Mouse (Mus musculus) midbrain, embryonic 16.5 days (tissue): ENCODE measurements around the gene Gm10718. TPM values are rescaled to one million over a fixed set of nuclear protein-coding genes. Genes with fewer than 3 reads are reported as not detected.
A peak's percentile ranks its signal among the peaks of the same experiment; 100 is the strongest.
"Not testable (repeated sequence)": the region's sequence is repeated elsewhere in the genome, so short reads cannot be mapped to it uniquely, and the experiment has no call there.

Experiments used
- ATAC-seq: fragments of 200-750 bp; cut with Nextera tagmentation; 2 replicates; pipeline ENCODE4 v1.8.0; 2017; ENCODE audit warnings: moderate TSS enrichment
- H3K27ac ChIP-seq: fragments of 300-500 bp; sonication (generic); 2 replicates; pipeline ENCODE4 v1.5.1; 2014; ENCODE audit warnings: mild to moderate bottlenecking, low read length, mixed read lengths
- H3K27me3 ChIP-seq: fragments of 300-500 bp; sonication (generic); 2 replicates; pipeline ENCODE4 v1.6.1; 2014; ENCODE audit warnings: low read depth, low read length, mixed read lengths; ENCODE audit not compliant: control insufficient read depth, insufficient read depth
- H3K36me3 ChIP-seq: fragments of 300-500 bp; sonication (generic); 2 replicates; pipeline ENCODE4 v1.6.1; 2014; ENCODE audit warnings: mild to moderate bottlenecking, low read length, moderate library complexity, mixed read lengths; ENCODE audit not compliant: control insufficient read depth, insufficient read depth
- H3K4me1 ChIP-seq: fragments of 300-500 bp; sonication (generic); 2 replicates; pipeline ENCODE4 v1.6.1; 2014; ENCODE audit warnings: mild to moderate bottlenecking, low read length, mixed read lengths; ENCODE audit not compliant: control insufficient read depth, insufficient read depth
- H3K4me2 ChIP-seq: fragments of 300-500 bp; sonication (generic); 2 replicates; pipeline ENCODE4 v1.6.1; 2014; ENCODE audit warnings: mild to moderate bottlenecking, low read length, mixed read lengths
- H3K4me3 ChIP-seq: fragments of 300-500 bp; sonication (generic); 2 replicates; pipeline ENCODE4 v1.5.1; 2014; ENCODE audit warnings: low read depth, mild to moderate bottlenecking, low read length, moderate library complexity, mixed read lengths
- H3K9ac ChIP-seq: fragments of 300-500 bp; sonication (generic); 2 replicates; pipeline ENCODE4 v1.6.1; 2014; ENCODE audit warnings: low read depth, low read length, mixed read lengths
- H3K9me3 ChIP-seq: fragments of 300-500 bp; sonication (generic); replicated peaks from 2 replicates; pipeline ENCODE4 v1.6.1; 2014; ENCODE audit warnings: mild to moderate bottlenecking, low read length, mixed read lengths; ENCODE audit not compliant: control insufficient read depth, poor library complexity, severe bottlenecking
- WGBS: fragments of 180-500 bp; shearing (Covaris S2); extraction: QIAGEN DNeasy Blood & Tissue Kit; methylation state at CpG from one replicate; pipeline ENCODE4 v1.1.7; 2014; 5-methylcytosine and 5-hydroxymethylcytosine counted together
- polyA plus RNA-seq: library from polyadenylated mRNA; unstranded; fragments of >200 nt; fragmentation: Nextera tagmentation; extraction: Ambion mirVana; gene quantifications from 2 replicates; pipeline ENCODE4 v1.2.1, GENCODE M21; 2015

The Gm10718 gene
- polyA plus RNA-seq: not detected in 2 replicates

DNA sequence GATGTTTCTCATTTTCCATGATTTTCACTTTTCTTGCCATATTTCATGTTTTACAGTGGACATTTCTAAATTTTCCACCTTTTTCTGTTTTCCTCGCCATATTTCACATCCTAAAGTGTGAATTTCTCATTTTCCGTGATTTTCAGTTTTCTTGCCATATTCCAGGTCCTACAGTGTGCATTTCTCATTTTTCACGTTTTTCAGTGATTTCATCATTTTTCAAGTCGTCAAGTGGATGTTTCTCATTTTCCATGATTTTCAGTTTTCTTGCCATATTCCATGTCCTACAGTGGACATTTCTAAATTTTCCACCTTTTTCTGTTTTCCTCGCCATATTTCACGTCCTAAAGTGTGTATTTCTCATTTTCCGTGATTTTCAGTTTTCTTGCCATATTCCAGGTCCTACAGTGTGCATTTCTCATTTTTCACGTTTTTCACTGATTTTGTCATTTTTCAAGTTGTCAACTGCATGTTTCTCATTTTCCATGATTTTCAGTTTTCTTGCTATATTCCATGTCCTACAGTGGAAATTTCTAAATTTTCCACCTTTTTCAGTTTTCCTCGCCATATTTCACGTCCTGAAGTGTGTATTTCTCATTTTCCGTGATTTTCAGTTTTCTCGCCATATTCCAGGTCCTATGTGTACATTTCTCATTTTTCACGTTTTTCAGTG is at the start of gene Gm10718:
Gene Gm10718 (plus strand): TSS at position 236 of the 673 bp plus-strand sequence.
- H3K9me3 ChIP-seq, H3K9ac ChIP-seq, H3K4me2 ChIP-seq, ATAC-seq, H3K27me3 ChIP-seq, H3K27ac ChIP-seq, H3K4me1 ChIP-seq, H3K4me3 ChIP-seq, H3K36me3 ChIP-seq: not testable (repeated sequence)
- 75% methylated on average over 9 of the region's 13 CpGs for WGBS

DNA sequence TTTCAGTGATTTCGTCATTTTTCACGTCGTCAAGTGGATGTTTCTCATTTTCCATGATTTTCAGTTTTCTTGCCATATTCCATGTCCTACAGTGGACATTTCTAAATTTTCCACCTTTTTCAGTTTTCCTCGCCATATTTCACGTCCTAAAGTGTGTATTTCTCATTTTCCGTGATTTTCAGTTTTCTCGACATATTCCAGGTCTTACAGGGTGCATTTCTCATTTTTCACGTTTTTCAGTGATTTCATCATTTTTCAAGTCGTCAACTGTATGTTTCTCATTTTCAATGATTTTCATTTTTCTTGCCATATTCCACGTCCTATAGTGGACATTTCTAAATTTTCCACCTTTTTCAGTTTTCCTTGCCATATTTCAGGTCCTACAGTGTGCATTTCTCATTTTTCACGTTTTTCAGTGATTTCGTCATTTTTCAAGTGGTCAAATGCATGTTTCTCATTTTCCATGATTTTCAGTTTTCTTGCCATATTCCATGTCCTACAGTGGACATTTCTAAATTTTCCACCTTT is 22.8 kb upstream of the Gm10718 start, which contains the start of gene Gm10722:
Gene Gm10722 (plus strand): TSS at position 478 of the 528 bp plus-strand sequence.
- H3K27ac ChIP-seq, H3K36me3 ChIP-seq, H3K4me2 ChIP-seq, ATAC-seq, H3K9ac ChIP-seq, H3K4me3 ChIP-seq, H3K27me3 ChIP-seq, H3K4me1 ChIP-seq, H3K9me3 ChIP-seq: not testable (repeated sequence)
- 74% methylated on average over 12 of the region's 12 CpGs for WGBS

DNA sequence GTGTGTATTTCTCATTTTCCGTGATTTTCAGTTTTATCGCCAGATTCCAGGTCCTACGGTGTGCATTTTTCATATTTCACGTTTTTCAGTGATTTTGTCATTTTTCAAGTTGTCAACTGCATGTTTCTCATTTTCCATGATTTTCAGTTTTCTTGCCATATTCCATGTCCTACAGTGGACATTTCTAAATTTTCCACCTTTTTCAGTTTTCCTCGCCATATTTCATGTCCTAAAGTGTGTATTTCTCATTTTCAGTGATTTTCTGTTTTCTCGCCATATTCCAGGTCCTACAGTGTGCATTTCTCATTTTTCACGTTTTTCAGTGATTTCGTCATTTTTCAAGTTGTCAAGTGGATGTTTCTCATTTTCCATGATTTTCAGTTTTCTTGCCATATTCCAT is 22.3 kb upstream of the Gm10718 start:
- H3K4me3 ChIP-seq, ATAC-seq: not testable (repeated sequence)
- 65% methylated on average over 8 of the region's 8 CpGs for WGBS

DNA sequence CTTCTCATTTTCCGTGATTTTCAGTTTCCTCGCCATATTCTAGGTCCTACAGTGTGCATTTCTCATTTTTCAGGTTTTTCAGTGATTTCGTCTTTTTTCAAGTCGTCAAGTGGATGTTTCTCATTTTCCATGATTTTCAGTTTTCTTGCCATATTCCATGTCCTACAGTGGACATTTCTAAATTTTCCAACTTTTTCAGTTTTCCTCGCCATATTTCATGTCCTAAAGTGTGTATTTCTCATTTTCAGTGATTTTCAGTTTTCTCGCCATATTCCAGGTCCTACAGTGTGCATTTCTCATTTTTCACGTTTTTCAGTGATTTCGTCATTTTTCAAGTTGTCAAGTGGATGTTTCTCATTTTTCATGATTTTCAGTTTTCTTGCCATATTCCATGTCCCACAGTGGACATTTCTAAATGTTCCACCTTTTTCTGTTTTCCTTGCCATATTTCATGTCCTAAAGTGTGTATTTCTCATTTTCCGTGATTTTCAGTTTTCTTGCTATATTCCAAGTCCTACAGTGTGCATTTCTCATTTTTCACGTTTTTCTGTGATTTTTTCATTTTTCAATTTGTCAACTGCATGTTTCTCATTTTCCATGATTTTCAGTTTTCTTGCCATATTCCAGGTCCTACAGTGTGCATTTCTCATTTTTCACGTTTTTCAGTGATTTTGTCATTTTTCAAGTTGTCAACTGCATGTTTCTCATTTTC is 21.2 kb upstream of the Gm10718 start:
- H3K4me1 ChIP-seq, H3K4me2 ChIP-seq, H3K36me3 ChIP-seq, H3K27ac ChIP-seq, H3K9me3 ChIP-seq, H3K9ac ChIP-seq, H3K4me3 ChIP-seq, H3K27me3 ChIP-seq: not testable (repeated sequence)
- peak; percentile 91 for ATAC-seq
- WGBS: 64% methylated on average over 8 of the region's 11 CpGs

More for the DNA sequence above, 22.3 kb upstream of the Gm10718 start:
- H3K27ac ChIP-seq, H3K9ac ChIP-seq, H3K36me3 ChIP-seq, H3K4me1 ChIP-seq, H3K9me3 ChIP-seq, H3K27me3 ChIP-seq, H3K4me2 ChIP-seq: not testable (repeated sequence)

DNA sequence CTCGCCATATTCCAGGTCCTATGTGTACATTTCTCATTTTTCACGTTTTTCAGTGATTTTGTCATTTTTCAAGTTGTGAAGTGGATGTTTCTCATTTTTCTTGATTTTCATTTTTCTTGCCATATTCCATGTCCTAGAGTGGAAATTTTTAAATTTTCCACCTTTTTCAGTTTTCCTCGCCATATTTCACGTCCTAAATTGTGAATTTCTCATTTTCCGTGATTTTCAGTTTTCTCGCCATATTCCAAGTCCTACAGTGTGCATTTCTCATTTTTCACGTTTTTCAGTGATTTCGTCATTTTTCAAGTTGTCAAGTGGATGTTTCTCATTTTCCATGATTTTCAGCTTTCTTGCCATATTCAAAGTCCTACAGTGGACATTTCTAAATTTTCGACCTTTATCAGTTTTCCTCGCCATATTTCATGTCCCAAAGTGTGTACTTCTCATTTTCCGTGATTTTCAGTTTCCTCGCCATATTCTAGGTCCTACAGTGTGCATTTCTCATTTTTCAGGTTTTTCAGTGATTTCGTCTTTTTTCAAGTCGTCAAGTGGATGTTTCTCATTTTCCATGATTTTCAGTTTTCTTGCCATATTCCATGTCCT is 20.5 kb upstream of the Gm10718 start, which contains the start of gene Gm11168:
Gene Gm11168 (plus strand): TSS at position 553 of the 603 bp plus-strand sequence.
- not testable (repeated sequence) for H3K9ac ChIP-seq, ATAC-seq, H3K4me3 ChIP-seq, H3K4me2 ChIP-seq, H3K9me3 ChIP-seq, H3K27me3 ChIP-seq, H3K4me1 ChIP-seq, H3K27ac ChIP-seq, H3K36me3 ChIP-seq
- 69% methylated on average over 6 of the region's 14 CpGs for WGBS

DNA sequence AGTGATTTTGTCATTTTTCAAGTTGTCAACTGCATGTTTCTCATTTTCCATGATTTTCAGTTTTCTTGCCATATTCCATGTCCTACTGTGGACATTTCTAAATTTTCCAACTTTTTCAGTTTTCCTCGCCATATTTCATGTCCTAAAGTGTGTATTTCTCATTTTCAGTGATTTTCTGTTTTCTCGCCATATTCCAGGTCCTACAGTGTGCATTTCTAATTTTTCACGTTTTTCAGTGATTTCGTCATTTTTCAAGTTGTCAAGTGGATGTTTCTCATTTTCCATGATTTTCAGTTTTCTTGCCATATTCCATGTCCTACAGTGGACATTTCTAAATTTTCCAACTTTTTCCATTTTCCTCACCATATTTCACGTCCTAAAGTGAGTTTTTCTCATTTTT is 17.2 kb upstream of the Gm10718 start:
- 88% methylated on average over 1 of the region's 5 CpGs for WGBS
- not testable (repeated sequence) for H3K36me3 ChIP-seq

DNA sequence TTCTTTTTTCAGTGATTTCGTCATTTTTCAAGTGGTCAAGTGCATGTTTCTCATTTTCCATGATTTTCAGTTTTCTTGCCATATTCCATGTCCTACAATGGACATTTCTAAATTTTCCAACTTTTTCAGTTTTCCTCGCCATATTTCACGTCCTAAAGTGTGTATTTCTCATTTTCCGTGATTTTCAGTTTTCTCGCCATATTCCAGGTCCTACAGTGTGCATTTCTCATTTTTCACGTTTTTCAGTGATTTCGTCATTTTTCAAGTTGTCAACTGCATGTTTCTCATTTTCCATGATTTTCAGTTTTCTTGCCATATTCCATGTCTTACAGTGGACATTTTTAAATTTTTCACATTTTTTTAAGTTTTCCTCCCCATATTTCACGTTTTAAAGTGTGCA is 16.7 kb upstream of the Gm10718 start:
- WGBS: 74% methylated on average over 7 of the region's 8 CpGs
- not testable (repeated sequence) for H3K4me1 ChIP-seq

More for the DNA sequence above, 17.2 kb upstream of the Gm10718 start:
- not testable (repeated sequence) for H3K4me2 ChIP-seq, H3K9me3 ChIP-seq, H3K4me3 ChIP-seq, H3K4me1 ChIP-seq, ATAC-seq, H3K9ac ChIP-seq, H3K27ac ChIP-seq, H3K27me3 ChIP-seq

DNA sequence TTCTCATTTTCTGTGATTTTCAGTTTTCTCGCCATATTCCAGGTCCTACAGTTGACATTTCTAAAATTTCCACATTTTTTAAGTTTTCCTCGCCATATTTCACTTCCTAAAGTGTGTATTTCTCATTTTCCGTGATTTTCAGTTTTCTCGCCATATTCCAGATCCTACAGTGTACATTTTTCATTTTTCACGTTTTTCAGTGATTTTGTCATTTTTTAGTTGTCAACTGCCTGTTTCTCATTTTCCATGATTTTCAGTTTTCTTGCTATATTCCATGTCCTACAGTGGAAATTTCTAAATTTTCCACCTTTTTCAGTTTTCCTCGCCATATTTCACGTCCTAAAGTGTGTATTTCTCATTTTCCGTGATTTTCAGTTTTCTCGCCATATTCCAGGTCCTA is 16.1 kb upstream of the Gm10718 start:
- not testable (repeated sequence) for H3K9ac ChIP-seq, H3K4me2 ChIP-seq, H3K4me1 ChIP-seq, H3K9me3 ChIP-seq, H3K27me3 ChIP-seq, H3K27ac ChIP-seq, H3K36me3 ChIP-seq, H3K4me3 ChIP-seq
- peak; percentile 47 for ATAC-seq
- 79% methylated on average over 6 of the region's 9 CpGs for whole genome bisulfite sequencing

More for the DNA sequence above, 16.7 kb upstream of the Gm10718 start:
- peak; percentile 81 for ATAC-seq
- H3K4me3 ChIP-seq, H3K27ac ChIP-seq, H3K9me3 ChIP-seq, H3K36me3 ChIP-seq, H3K27me3 ChIP-seq, H3K9ac ChIP-seq, H3K4me2 ChIP-seq: not testable (repeated sequence)

DNA sequence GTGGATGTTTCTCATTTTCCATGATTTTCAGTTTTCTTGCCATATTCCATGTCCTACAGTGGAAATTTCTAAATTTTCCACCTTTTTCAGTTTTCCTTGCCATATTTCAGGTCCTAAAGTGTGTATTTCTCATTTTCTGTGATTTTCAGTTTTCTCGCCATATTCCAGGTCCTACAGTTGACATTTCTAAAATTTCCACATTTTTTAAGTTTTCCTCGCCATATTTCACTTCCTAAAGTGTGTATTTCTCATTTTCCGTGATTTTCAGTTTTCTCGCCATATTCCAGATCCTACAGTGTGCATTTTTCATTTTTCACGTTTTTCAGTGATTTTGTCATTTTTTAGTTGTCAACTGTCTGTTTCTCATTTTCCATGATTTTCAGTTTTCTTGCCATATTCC is 14.0 kb upstream of the Gm10718 start:
- H3K4me1 ChIP-seq, H3K9ac ChIP-seq, H3K4me2 ChIP-seq, H3K4me3 ChIP-seq, H3K27ac ChIP-seq, H3K27me3 ChIP-seq, H3K9me3 ChIP-seq, H3K36me3 ChIP-seq: not testable (repeated sequence)
- no CpG with 5 or more reads among the region's 5 CpGs for WGBS
- ATAC-seq: peak; percentile 57; the same call in 1 of the 2 replicates
